Mouse (Mus musculus): Measurements from ENCODE around the gene Samsn1.

GRCm38 (mm10) chr16:76066082-76066635 is 44.1 kb upstream of the Samsn1 start:
- TF ChIP-seq EP300 (optimal IDR thresholded peaks at IDR 0.05) (no peak), CTCF (IDR thresholded peaks at IDR 0.05; ENCODE audit: low read depth) (no peak)
